35 mouse cellular contexts compared by ENCODE assay signal in genomic region chr4:122980684-122981083, GRCm38 (mm10). TPM values are rescaled to one million over a fixed set of nuclear protein-coding genes. Genes with fewer than 3 reads are reported as not detected.
A peak's percentile ranks its signal among the peaks of the same experiment; 100 is the strongest.
DNase-seq lines count a peak whose midpoint lies in the region; ATAC-seq and TF ChIP-seq lines count a peak whose summit lies in the region.
"Had no signal": no experiment of that assay in that cellular context is flagged by ENCODE, and none has a peak within 500 bp of the region (broad histone marks: within the 10 kb centered on the region; RNA-seq: fewer than 3 reads in every experiment).

No protein-coding gene starts in this region.

- H3K4me1 ChIP-seq in liver, adult 2 months (ENCODE audit: control insufficient read depth, insufficient read depth, low read length) = peaks cover 27% of the 10 kb centered on the region
- peaks cover 3% of the 10 kb centered on the region; the same call in 1 of the 2 replicates for H3K4me1 ChIP-seq in liver, embryonic 12.5 days
- peaks cover 6% of the 10 kb centered on the region for H3K4me1 ChIP-seq in brown adipose tissue, adult 24 weeks (ENCODE audit: control insufficient read depth, insufficient read depth, insufficient read length, low read length)
- peaks cover 21% of the 10 kb centered on the region for H3K4me1 ChIP-seq in limb, embryonic 15.5 days
- H3K4me1 ChIP-seq in lung, adult 2 months (ENCODE audit: control insufficient read depth, insufficient read depth, low read length) = no peaks in the 10 kb centered on the region
- no peaks in the 10 kb centered on the region for H3K4me1 ChIP-seq in cerebellum, adult 2 months (ENCODE audit: control insufficient read depth, insufficient read depth, low read length)
- H3K4me1 ChIP-seq: liver, embryonic 13.5 days had no signal

- WGBS in liver, adult 2 months = 71% methylated on average over 2 of the region's 2 CpGs
- 68% methylated on average over 2 of the region's 2 CpGs for WGBS in liver, embryonic 12.5 days (ENCODE audit: insufficient replicate concordance)
- 40% methylated on average over 2 of the region's 2 CpGs for WGBS in limb, embryonic 15.5 days
- 60% methylated on average over 2 of the region's 2 CpGs for WGBS in lung, adult 2 months
- 82% methylated on average over 2 of the region's 2 CpGs for WGBS in cerebellum, adult 2 months

- peak overlapping the region; percentile 68 for H3K27ac ChIP-seq in liver, adult 2 months (replicated peaks; ENCODE audit: insufficient read depth, low read depth, low read length)
- H3K27ac ChIP-seq in liver, embryonic 12.5 days = no peak overlapping the region
- peak overlapping the region; percentile 79; the same call in 1 of the 2 replicates for H3K27ac ChIP-seq in brown adipose tissue, adult 24 weeks (replicated peaks; ENCODE audit: low read depth, low read length)
- H3K27ac ChIP-seq in limb, embryonic 15.5 days = peak overlapping the region; percentile 23; the same call in 1 of the 2 replicates
- H3K27ac ChIP-seq in cerebellum, adult 2 months (ENCODE audit: insufficient read depth, low read length) = no peak overlapping the region
- H3K27ac ChIP-seq: embryonic facial prominence, embryonic 12.5 days; gastrocnemius, adult 2 months; hindbrain, embryonic 10.5 days; hindbrain, embryonic 15.5 days; kidney, postnatal 0 days; liver, embryonic 13.5 days; macrophage; midbrain, embryonic 10.5 days; midbrain, embryonic 15.5 days; neural tube, embryonic 15.5 days had no signal

- peaks cover 6% of the 10 kb centered on the region; the same call in 1 of the 2 replicates for H3K27me3 ChIP-seq in liver, adult 2 months (ENCODE audit: control insufficient read depth, insufficient read depth, low read length)
- peaks cover 54% of the 10 kb centered on the region for H3K27me3 ChIP-seq in liver, embryonic 12.5 days (replicated peaks)
- peaks cover 16% of the 10 kb centered on the region for H3K27me3 ChIP-seq in limb, embryonic 15.5 days
- no peaks in the 10 kb centered on the region for H3K27me3 ChIP-seq in cerebellum, adult 2 months (ENCODE audit: control insufficient read depth, insufficient read depth, low read length)

- H3K9ac ChIP-seq in liver, adult 2 months (ENCODE audit: low read depth, low read length) = peak overlapping the region; percentile 51
- H3K9ac ChIP-seq in liver, embryonic 12.5 days = no peak overlapping the region
- H3K9ac ChIP-seq in limb, embryonic 15.5 days = no peak overlapping the region
- H3K9ac ChIP-seq: embryonic facial prominence, embryonic 12.5 days; heart, embryonic 12.5 days; hindbrain, embryonic 15.5 days; liver, embryonic 13.5 days; midbrain, embryonic 15.5 days; neural tube, embryonic 15.5 days had no signal

- no peaks in the 10 kb centered on the region for H3K79me2 ChIP-seq in liver, adult 2 months (ENCODE audit: control insufficient read depth, insufficient read depth, low read length)

- DNase-seq in liver, adult 2 months (ENCODE audit: extremely low read depth, low read depth, low spot score) = peak; percentile 68
- DNase-seq in adrenal gland, postnatal 36 days = no peak
- DNase-seq in lung, adult 2 months = no peak
- no peak for DNase-seq in cerebellum, adult 2 months
- DNase-seq: adrenal gland, adult 8-10 months; cerebellum, adult 8-10 months; cerebellum, postnatal 25 days; gastrocnemius, adult 2 months; gastrocnemius, postnatal 36 days; heart, adult 18-20 months; kidney, adult 8-10 months; kidney, postnatal 4 days; liver, embryonic 13.5 days; lung, adult 18-20 months; lung, postnatal 10 days; retina, postnatal 1 day; right cerebral cortex, postnatal 14 days; spleen, adult 18-20 months; thymus, postnatal 4 days had no signal

- H3K4me2 ChIP-seq in liver, embryonic 12.5 days = no peak overlapping the region
- H3K4me2 ChIP-seq in limb, embryonic 15.5 days = no peak overlapping the region
- H3K4me2 ChIP-seq: embryonic facial prominence, embryonic 12.5 days; heart, embryonic 12.5 days; hindbrain, embryonic 15.5 days; liver, embryonic 13.5 days; midbrain, embryonic 15.5 days; neural tube, embryonic 15.5 days had no signal

- H3K36me3 ChIP-seq in liver, adult 2 months (ENCODE audit: control insufficient read depth, insufficient read depth, low read length) = no peaks in the 10 kb centered on the region
- H3K36me3 ChIP-seq in liver, embryonic 12.5 days = no peaks in the 10 kb centered on the region
- no peaks in the 10 kb centered on the region for H3K36me3 ChIP-seq in limb, embryonic 15.5 days
- H3K36me3 ChIP-seq: embryonic facial prominence, embryonic 12.5 days; heart, embryonic 12.5 days; hindbrain, embryonic 10.5 days; hindbrain, embryonic 15.5 days; liver, embryonic 13.5 days; midbrain, embryonic 10.5 days; midbrain, embryonic 15.5 days; neural tube, embryonic 15.5 days had no signal

- no peak for TF ChIP-seq CTCF in liver, adult 2 months (IDR thresholded peaks at IDR 0.05; ENCODE audit: low read depth, low read length)
- no peak for TF ChIP-seq CTCF in lung, adult 2 months (IDR thresholded peaks at IDR 0.05; ENCODE audit: insufficient read depth, low read length)
- no peak for TF ChIP-seq CTCF in cerebellum, adult 2 months (IDR thresholded peaks at IDR 0.05; ENCODE audit: borderline replicate concordance, insufficient read depth, low read depth, low read length)

- H3K9me3 ChIP-seq in liver, embryonic 12.5 days (replicated peaks) = no peaks in the 10 kb centered on the region
- H3K9me3 ChIP-seq in limb, embryonic 15.5 days = no peaks in the 10 kb centered on the region
- H3K9me3 ChIP-seq: embryonic facial prominence, embryonic 12.5 days; heart, embryonic 12.5 days; hindbrain, embryonic 10.5 days; hindbrain, embryonic 15.5 days; liver, embryonic 13.5 days; midbrain, embryonic 10.5 days; midbrain, embryonic 15.5 days; neural tube, embryonic 15.5 days had no signal

- TF ChIP-seq POLR2A in liver, adult 2 months (IDR thresholded peaks at IDR 0.05; ENCODE audit: extremely low read depth, insufficient read depth, low read length) = no peak
- no peak for TF ChIP-seq POLR2A in lung, adult 2 months (IDR thresholded peaks at IDR 0.05; ENCODE audit: borderline replicate concordance, extremely low read depth, low read depth, low read length)
- no peak for TF ChIP-seq POLR2A in cerebellum, adult 2 months (IDR thresholded peaks at IDR 0.05; ENCODE audit: borderline replicate concordance, insufficient read depth, low read length)

- no peak overlapping the region for H3K4me3 ChIP-seq in liver, adult 2 months (ENCODE audit: insufficient read depth, low read depth, low read length)
- no peak overlapping the region for H3K4me3 ChIP-seq in liver, embryonic 12.5 days
- H3K4me3 ChIP-seq in brown adipose tissue, adult 24 weeks (ENCODE audit: insufficient read depth, low read depth, low read length) = no peak overlapping the region
- no peak overlapping the region for H3K4me3 ChIP-seq in limb, embryonic 15.5 days
- H3K4me3 ChIP-seq in lung, adult 2 months (replicated peaks; ENCODE audit: extremely low read depth, low read depth, low read length) = no peak overlapping the region
- H3K4me3 ChIP-seq in cerebellum, adult 2 months (replicated peaks; ENCODE audit: insufficient read depth, low read depth, low read length) = no peak overlapping the region
- H3K4me3 ChIP-seq: embryonic facial prominence, embryonic 12.5 days; erythroblast, embryonic 14.5 days; gastrocnemius, adult 2 months; heart, embryonic 12.5 days; hindbrain, embryonic 10.5 days; hindbrain, embryonic 15.5 days; liver, embryonic 13.5 days; midbrain, embryonic 10.5 days; midbrain, embryonic 15.5 days; neural tube, embryonic 15.5 days had no signal

- ATAC-seq in liver, embryonic 12.5 days = no peak
- ATAC-seq in limb, embryonic 15.5 days (ENCODE audit: insufficient number of reproducible peaks, low FRiP score, low TSS enrichment, low read depth) = 0 out of 2 replicates have a peak, but pooled peaks have one; percentile 25
- ATAC-seq: CD4-positive, CD25-positive, alpha-beta regulatory T cell, adult 4 months; forebrain, embryonic 16.5 days; inflammation-experienced regulatory T-cells, adult 6 months; midbrain, embryonic 15.5 days had no signal

RNA-seq across cellular contexts. Expression of gene Mycl, which starts 14.8 kb away (rescaled TPM):
- 7.0 and 7.6 TPM in 2 replicates for total RNA-seq in liver, adult 2 months (2014; rRNA removed)
- 3.3 and 3.6 TPM in 2 replicates for polyA plus RNA-seq in liver, adult 2 months (2012; rRNA removed)
- polyA plus RNA-seq in liver, embryonic 12.5 days (2016; fragmentation: Nextera tagmentation; extraction: Ambion mirVana) = 1.2 and 1.6 TPM in 2 replicates
- 0.83 and 0.92 TPM in 2 replicates for polyA plus RNA-seq in brown adipose tissue, adult 24 weeks (2012; ENCODE audit: insufficient read depth, insufficient read length, missing spikeins)
- polyA plus RNA-seq in limb, embryonic 15.5 days (2015; fragmentation: Nextera tagmentation; extraction: Ambion mirVana) = 25.2 and 29.5 TPM in 2 replicates
- 1 to 10 TPM; 3.8 to 4.9 TPM for total RNA-seq in adrenal gland, postnatal 36 days (2021)
- polyA plus RNA-seq in lung, adult 2 months (2012; rRNA removed) = 8.1 and 11.7 TPM in 2 replicates
- polyA plus RNA-seq in cerebellum, adult 2 months (2012; rRNA removed) = 5.3 and 5.8 TPM in 2 replicates
- polyA plus RNA-seq: CD4-positive, CD25-positive, alpha-beta regulatory T cell, adult 4 months; inflammation-experienced regulatory T-cells, adult 6 months had no signal

RNA-seq across cellular contexts. Expression of gene Mfsd2a, which starts 19.7 kb away (rescaled TPM):
- 40.6 and 44.0 TPM in 2 replicates for total RNA-seq in liver, adult 2 months (2014; rRNA removed)
- 32.8 and 62.5 TPM in 2 replicates for polyA plus RNA-seq in liver, adult 2 months (2012; rRNA removed)
- 0.14 and 0.28 TPM in 2 replicates for polyA plus RNA-seq in liver, embryonic 12.5 days (2016; fragmentation: Nextera tagmentation; extraction: Ambion mirVana)
- polyA plus RNA-seq in brown adipose tissue, adult 24 weeks (2012; ENCODE audit: insufficient read depth, insufficient read length, missing spikeins) = not detected in 2 replicates
- 16.0 and 18.3 TPM in 2 replicates for polyA plus RNA-seq in limb, embryonic 15.5 days (2015; fragmentation: Nextera tagmentation; extraction: Ambion mirVana)
- 1 to 10 TPM; 5.4 to 6.6 TPM for total RNA-seq in adrenal gland, postnatal 36 days (2021)
- 7.2 and 11.3 TPM in 2 replicates for polyA plus RNA-seq in lung, adult 2 months (2012; rRNA removed)
- 32.9 and 34.4 TPM in 2 replicates for polyA plus RNA-seq in cerebellum, adult 2 months (2012; rRNA removed)
- polyA plus RNA-seq: erythroblast, embryonic 14.5 days; macrophage had no signal

RNA-seq across cellular contexts. Expression of gene Trit1, which starts 35.7 kb away (rescaled TPM):
- 9.2 and 11.2 TPM in 2 replicates for total RNA-seq in liver, adult 2 months (2014; rRNA removed)
- 3.2 and 4.3 TPM in 2 replicates for polyA plus RNA-seq in liver, adult 2 months (2012; rRNA removed)
- polyA plus RNA-seq in liver, embryonic 12.5 days (2016; fragmentation: Nextera tagmentation; extraction: Ambion mirVana) = 8.9 and 10.9 TPM in 2 replicates
- 13.4 and 20.8 TPM in 2 replicates for polyA plus RNA-seq in brown adipose tissue, adult 24 weeks (2012; ENCODE audit: insufficient read depth, insufficient read length, missing spikeins)
- polyA plus RNA-seq in limb, embryonic 15.5 days (2015; fragmentation: Nextera tagmentation; extraction: Ambion mirVana) = 20.9 and 21.3 TPM in 2 replicates
- 10 to 100 TPM; 25.2 to 25.7 TPM for total RNA-seq in adrenal gland, postnatal 36 days (2021)
- 4.2 and 4.5 TPM in 2 replicates for polyA plus RNA-seq in lung, adult 2 months (2012; rRNA removed)
- 10.9 and 11.0 TPM in 2 replicates for polyA plus RNA-seq in cerebellum, adult 2 months (2012; rRNA removed)

Comparison
In these comparisons a context has a peak if more than half of its experiments do, and no peak if none do; other contexts are left out.
1. H3K27ac ChIP-seq: peak in liver, adult 2 months (single experiment), brown adipose tissue, adult 24 weeks (single experiment) and limb, embryonic 15.5 days (single experiment); none in liver, embryonic 12.5 days (single experiment) and cerebellum, adult 2 months (single experiment).